Mouse (Mus musculus): ENCODE results near the gene Antxr1.

DNA sequence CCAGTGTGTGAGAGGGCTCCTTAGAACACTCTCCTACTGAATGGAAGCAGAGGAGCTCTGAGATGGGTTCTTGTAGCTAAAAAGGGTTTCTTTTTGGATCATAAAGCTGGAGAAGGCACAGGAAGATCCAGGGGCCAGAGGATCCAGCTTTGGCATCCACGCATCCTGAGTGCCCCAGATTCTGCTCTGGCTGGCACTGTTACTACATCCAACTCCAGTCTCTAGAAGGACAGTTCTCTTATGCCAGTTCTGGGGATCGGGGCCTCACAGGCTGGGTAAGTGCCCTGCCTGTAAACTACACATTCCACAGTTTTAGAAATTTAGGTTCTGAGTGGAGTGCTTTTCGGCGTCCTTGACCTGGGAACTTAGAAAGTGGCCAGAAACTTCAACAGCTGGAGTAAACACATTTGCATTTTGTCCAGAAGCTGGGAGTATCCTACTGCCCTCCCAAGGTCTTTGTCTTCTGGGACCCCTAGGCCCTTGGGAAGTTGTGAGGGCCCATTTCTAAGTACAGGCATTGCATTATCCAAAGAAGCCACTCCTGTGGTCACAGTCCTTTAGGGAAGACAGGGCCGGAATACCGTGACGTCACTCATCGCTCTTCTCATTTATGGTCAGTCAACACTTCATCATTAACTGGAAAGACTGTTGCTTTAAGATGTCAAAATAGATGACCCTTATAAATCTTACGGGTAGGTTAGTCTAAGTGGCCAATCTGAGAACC, 235.2 kb downstream of the Antxr1 start:
- TF ChIP-seq CTCF (IDR thresholded peaks at IDR 0.05; ENCODE audit: borderline replicate concordance, insufficient read depth, low read length) (no peak), POLR2A (IDR thresholded peaks at IDR 0.05; ENCODE audit: low read depth, low read length) (no peak)

Data from embryonic fibroblast, embryonic 13.5 days (primary cell).